Mouse (Mus musculus) MEL (cell line): ENCODE measurements around the gene Spice1. TPM values are rescaled to one million over a fixed set of nuclear protein-coding genes. Genes with fewer than 3 reads are reported as not detected.

ENCODE experiments used
- DNase-seq: peaks from one replicate; pipeline ENCODE4 v3.0.0; 2011; ENCODE audit warnings: low read depth, low spot score
- H3K27ac ChIP-seq: 2 replicates; pipeline ENCODE4 v1.5.1; 2012; ENCODE audit warnings: low read depth, mild to moderate bottlenecking, control low read depth, low read length, moderate library complexity; ENCODE audit not compliant: control insufficient read depth
- H3K27me3 ChIP-seq, 2 experiments: fragments of 150-350 bp in 1 of 2; sonication (generic) in 1 of 2; 2 replicates each; pipeline ENCODE4 v1.6.1; 2012; ENCODE audit warnings: low read length in 2 of 2, mild to moderate bottlenecking in 2 of 2, improper control_type of control experiment in 1 of 2, moderate library complexity in 1 of 2; ENCODE audit not compliant: insufficient read depth in 2 of 2, control insufficient read depth in 1 of 2
- H3K36me3 ChIP-seq, 2 experiments: 2 replicates each; pipeline ENCODE4 v1.6.1; 2012 to 2014; ENCODE audit warnings: low read length in 2 of 2, improper control_type of control experiment in 1 of 2, inconsistent platforms in 1 of 2, mild to moderate bottlenecking in 1 of 2; ENCODE audit not compliant: insufficient read depth in 2 of 2, control insufficient read depth in 1 of 2
- H3K4me1 ChIP-seq, 2 experiments: fragments of 150-350 bp in 1 of 2; sonication (generic) in 1 of 2; 2 replicates each; pipeline ENCODE4 v1.6.1; 2012; ENCODE audit warnings: low read length in 2 of 2, improper control_type of control experiment in 1 of 2, mild to moderate bottlenecking in 1 of 2; ENCODE audit not compliant: insufficient read depth in 2 of 2, control insufficient read depth in 1 of 2
- H3K4me3 ChIP-seq, 2 experiments: fragments of 150-350 bp in 1 of 2; sonication (generic) in 1 of 2; 2 replicates each; pipeline ENCODE4 v1.5.1; 2012; ENCODE audit warnings: low read depth in 2 of 2, low read length in 2 of 2, mild to moderate bottlenecking in 2 of 2, moderate library complexity in 2 of 2, control low read depth in 1 of 2, improper control_type of control experiment in 1 of 2; ENCODE audit not compliant: control insufficient read depth in 1 of 2, insufficient read depth in 1 of 2
- H3K79me2 ChIP-seq: 2 replicates; pipeline ENCODE4 v1.6.1; 2012; ENCODE audit warnings: mild to moderate bottlenecking, low read length, moderate library complexity; ENCODE audit not compliant: control insufficient read depth, poor library complexity, insufficient read depth
- H3K9ac ChIP-seq: 2 replicates; pipeline ENCODE4 v1.6.1; 2012; ENCODE audit warnings: low read depth, mild to moderate bottlenecking, control low read depth, low read length, moderate library complexity; ENCODE audit not compliant: control insufficient read depth, poor library complexity, severe bottlenecking
- H3K9me3 ChIP-seq: fragments of 150-350 bp; sonication (generic); replicated peaks from 2 replicates; pipeline ENCODE4 v1.6.1; 2012; ENCODE audit warnings: mild to moderate bottlenecking, low read length, improper control_type of control experiment, moderate library complexity; ENCODE audit not compliant: insufficient read depth
- BHLHE40 ChIP-seq: IDR thresholded peaks from 2 replicates; pipeline ENCODE4 v1.6.1; 2012; ENCODE audit warnings: low read depth, mild to moderate bottlenecking, inconsistent platforms, low read length, improper control_type of control experiment, borderline replicate concordance
- CHD1 ChIP-seq: IDR thresholded peaks from 2 replicates; pipeline ENCODE4 v1.6.1; 2012; ENCODE audit warnings: low read depth, mild to moderate bottlenecking, inconsistent platforms, low read length, improper control_type of control experiment
- CTCF ChIP-seq, 3 experiments: IDR thresholded peaks in 2 of 3; conservative IDR thresholded peaks in 1 of 3; 2 replicates each; pipeline ENCODE4 v1.5.1; 2011 to 2012; ENCODE audit warnings: low read length in 3 of 3, low read depth in 2 of 3, mild to moderate bottlenecking in 2 of 3, improper control_type of control experiment in 1 of 3, inconsistent platforms in 1 of 3, mixed read lengths in 1 of 3, moderate library complexity in 1 of 3; ENCODE audit not compliant: control insufficient read depth in 1 of 3, insufficient read depth in 1 of 3, poor library complexity in 1 of 3, severe bottlenecking in 1 of 3
- E2F4 ChIP-seq: IDR thresholded peaks from 2 replicates; pipeline ENCODE4 v1.6.1; 2011; ENCODE audit warnings: low read depth, low read length, improper control_type of control experiment, borderline replicate concordance
- ELF1 ChIP-seq: IDR thresholded peaks from 2 replicates; pipeline ENCODE4 v1.6.1; 2014; ENCODE audit warnings: low read depth, mild to moderate bottlenecking, inconsistent platforms, low read length, improper control_type of control experiment, moderate library complexity
- GATA1 ChIP-seq: IDR thresholded peaks from 2 replicates; pipeline ENCODE4 v1.6.1; 2011; ENCODE audit warnings: low read depth, low read length, improper control_type of control experiment
- JUND ChIP-seq: IDR thresholded peaks from 2 replicates; pipeline ENCODE4 v1.6.1; 2011; ENCODE audit warnings: low read depth, mild to moderate bottlenecking, improper control_type of control experiment, low read length
- KAT2A ChIP-seq: conservative IDR thresholded peaks from 2 replicates; pipeline ENCODE4 v1.6.1; 2012; ENCODE audit warnings: low read depth, low read length, improper control_type of control experiment, inconsistent platforms
- MAZ ChIP-seq: IDR thresholded peaks from 2 replicates; pipeline ENCODE4 v1.6.1; 2012; ENCODE audit warnings: low read depth, mild to moderate bottlenecking, inconsistent platforms, low read length, improper control_type of control experiment
- MYC ChIP-seq: IDR thresholded peaks from 2 replicates; pipeline ENCODE4 v1.6.1; 2011; ENCODE audit warnings: low read depth, mild to moderate bottlenecking, low read length, improper control_type of control experiment, moderate library complexity
- NRF1 ChIP-seq: IDR thresholded peaks from 2 replicates; pipeline ENCODE4 v1.6.1; 2014; ENCODE audit warnings: low read depth, mild to moderate bottlenecking, inconsistent platforms, low read length, improper control_type of control experiment, moderate library complexity; ENCODE audit not compliant: poor library complexity, insufficient read depth, severe bottlenecking
- POLR2AphosphoS2 ChIP-seq: IDR thresholded peaks from 2 replicates; pipeline ENCODE4 v1.6.1; 2011; ENCODE audit warnings: low read length, improper control_type of control experiment
- RAD21 ChIP-seq: IDR thresholded peaks from 2 replicates; pipeline ENCODE4 v1.6.1; 2011; ENCODE audit warnings: mild to moderate bottlenecking, low read depth, low read length, improper control_type of control experiment
- RCOR1 ChIP-seq: IDR thresholded peaks from 2 replicates; pipeline ENCODE4 v1.6.1; 2012; ENCODE audit warnings: low read depth, mild to moderate bottlenecking, inconsistent platforms, low read length, improper control_type of control experiment
- SMC3 ChIP-seq: IDR thresholded peaks from 2 replicates; pipeline ENCODE4 v1.6.1; 2011; ENCODE audit warnings: low read depth, low read length, improper control_type of control experiment
- TBP ChIP-seq: IDR thresholded peaks from 2 replicates; pipeline ENCODE4 v1.8.0; 2011; ENCODE audit warnings: low read depth, low read length, improper control_type of control experiment
- UBTF ChIP-seq: IDR thresholded peaks from 2 replicates; pipeline ENCODE4 v1.6.1; 2012; ENCODE audit warnings: low read depth, mild to moderate bottlenecking, inconsistent platforms, low read length, improper control_type of control experiment, moderate library complexity, borderline replicate concordance; ENCODE audit not compliant: insufficient read depth
- USF1 ChIP-seq: IDR thresholded peaks from 2 replicates; pipeline ENCODE4 v1.6.1; 2014; ENCODE audit warnings: low read depth, mild to moderate bottlenecking, inconsistent platforms, low read length, improper control_type of control experiment, moderate library complexity
- USF2 ChIP-seq, 2 experiments: IDR thresholded peaks; 2 replicates each; pipeline ENCODE4 v1.6.1; 2011 to 2012; ENCODE audit warnings: improper control_type of control experiment in 2 of 2, low read length in 2 of 2, borderline replicate concordance in 1 of 2, inconsistent platforms in 1 of 2, low read depth in 1 of 2, mild to moderate bottlenecking in 1 of 2; ENCODE audit not compliant: insufficient read depth in 1 of 2
- ZC3H11A ChIP-seq: IDR thresholded peaks from 2 replicates; pipeline ENCODE4 v1.6.1; 2012; ENCODE audit warnings: low read depth, mild to moderate bottlenecking, inconsistent platforms, low read length, improper control_type of control experiment
- ZKSCAN1 ChIP-seq: IDR thresholded peaks from 2 replicates; pipeline ENCODE4 v1.6.1; 2012; ENCODE audit warnings: low read depth, mild to moderate bottlenecking, inconsistent platforms, low read length, improper control_type of control experiment, moderate library complexity
- ZMIZ1 ChIP-seq: IDR thresholded peaks from 2 replicates; pipeline ENCODE4 v1.6.1; 2012; ENCODE audit warnings: low read depth, mild to moderate bottlenecking, inconsistent platforms, low read length, improper control_type of control experiment, moderate library complexity
- ZNF384 ChIP-seq: IDR thresholded peaks from 2 replicates; pipeline ENCODE4 v1.6.1; 2012; ENCODE audit warnings: low read depth, mild to moderate bottlenecking, inconsistent platforms, low read length, improper control_type of control experiment
- polyA plus RNA-seq, 2 experiments: library from polyadenylated mRNA; stranded (reverse) in 1 of 2; unstranded in 1 of 2; fragments of >175 nt in 1 of 2; fragments of >200 nt in 1 of 2; gene quantifications; 2 replicates each; pipeline versions ENCODE4 v1.2.1 to v1.2.4; 2012; ENCODE audit warnings: low replicate concordance in 2 of 2, low read depth in 1 of 2; ENCODE audit not compliant: insufficient read length in 2 of 2, insufficient read depth in 1 of 2, missing spikeins in 1 of 2
- total RNA-seq: library from RNA; depleted of rRNA; stranded (reverse); fragments of 300-350 nt; gene quantifications from 2 replicates; pipeline ENCODE4 v1.2.3, GENCODE M21; 2012

Spice1 gene
- total and polyA plus RNA-seq, 3 experiments: 14.8 to 24.1 TPM; not detected in 1

DNA sequence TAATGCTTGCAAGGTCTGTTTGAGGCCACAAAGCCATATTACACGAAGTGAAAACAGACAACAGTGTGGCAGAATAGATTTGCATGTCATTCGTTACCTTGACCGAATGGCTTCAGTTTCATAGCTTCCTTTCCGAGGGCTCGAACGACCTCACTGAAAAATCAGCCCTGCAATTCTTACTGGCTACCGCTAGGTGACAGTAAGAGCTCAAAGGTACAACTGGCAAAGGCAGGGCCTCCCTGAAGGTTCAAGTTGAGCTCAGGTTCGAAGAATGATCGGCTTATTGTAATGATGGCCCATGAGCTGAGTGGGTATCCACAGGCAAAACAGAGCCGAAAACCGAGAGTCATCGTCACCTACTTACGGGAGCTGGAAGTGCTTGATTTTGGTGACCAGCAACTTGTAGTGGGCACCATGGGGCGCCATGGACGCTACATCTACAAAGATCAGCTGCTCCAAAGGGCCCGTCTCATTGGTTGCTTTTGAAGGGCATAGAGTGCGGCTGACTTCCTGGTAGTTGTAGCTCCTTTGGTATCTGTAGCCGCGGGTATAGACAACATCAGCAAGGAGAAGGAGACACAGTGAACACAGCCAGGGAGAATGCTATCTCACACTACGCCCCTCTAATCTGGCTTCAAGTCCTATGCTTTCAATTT is 47.4 kb upstream of the Spice1 start:
- peak overlapping the region; percentile 3 to 53; a peak in 3 of 4 replicates for H3K4me3 ChIP-seq
- TF ChIP-seq NRF1: no peak
- peak; percentile 61 for TF ChIP-seq USF1
- TF ChIP-seq ELF1: peak; percentile 38; the same call in 1 of the 2 replicates
- TF ChIP-seq CTCF (IDR thresholded peaks at IDR 0.05 in 2 of 3, conservative IDR thresholded peaks at IDR 0.05 in 1 of 3; ENCODE audit: control insufficient read depth in 1 of 3, insufficient read depth in 1 of 3, low read depth in 2 of 3, low read length in 3 of 3, poor library complexity in 1 of 3, severe bottlenecking in 1 of 3): peak; percentile 76 to 97 (median 95)
- TF ChIP-seq SMC3: peak; percentile 92
- TF ChIP-seq MAZ: no peak
- no peak for TF ChIP-seq USF2 (IDR thresholded peaks at IDR 0.05; ENCODE audit: borderline replicate concordance in 1 of 2, insufficient read depth in 1 of 2, low read depth in 1 of 2, low read length in 2 of 2)
- TF ChIP-seq ZC3H11A: peak; percentile 90
- TF ChIP-seq RCOR1: no peak
- TF ChIP-seq MYC: no peak
- TF ChIP-seq RAD21: peak; percentile 92
- H3K79me2 ChIP-seq: no peaks in the 10 kb centered on the region
- no peak overlapping the region for H3K27ac ChIP-seq
- H3K9me3 ChIP-seq: no peaks in the 10 kb centered on the region
- H3K9ac ChIP-seq: no peak overlapping the region
- peaks cover 0 to 3% of the 10 kb centered on the region in 2 experiments; a peak in 2 of 4 replicates for H3K27me3 ChIP-seq
- peak; percentile 75 for DNase-seq
- no peaks in the 10 kb centered on the region for H3K36me3 ChIP-seq
- H3K4me1 ChIP-seq: no peaks in the 10 kb centered on the region

DNA sequence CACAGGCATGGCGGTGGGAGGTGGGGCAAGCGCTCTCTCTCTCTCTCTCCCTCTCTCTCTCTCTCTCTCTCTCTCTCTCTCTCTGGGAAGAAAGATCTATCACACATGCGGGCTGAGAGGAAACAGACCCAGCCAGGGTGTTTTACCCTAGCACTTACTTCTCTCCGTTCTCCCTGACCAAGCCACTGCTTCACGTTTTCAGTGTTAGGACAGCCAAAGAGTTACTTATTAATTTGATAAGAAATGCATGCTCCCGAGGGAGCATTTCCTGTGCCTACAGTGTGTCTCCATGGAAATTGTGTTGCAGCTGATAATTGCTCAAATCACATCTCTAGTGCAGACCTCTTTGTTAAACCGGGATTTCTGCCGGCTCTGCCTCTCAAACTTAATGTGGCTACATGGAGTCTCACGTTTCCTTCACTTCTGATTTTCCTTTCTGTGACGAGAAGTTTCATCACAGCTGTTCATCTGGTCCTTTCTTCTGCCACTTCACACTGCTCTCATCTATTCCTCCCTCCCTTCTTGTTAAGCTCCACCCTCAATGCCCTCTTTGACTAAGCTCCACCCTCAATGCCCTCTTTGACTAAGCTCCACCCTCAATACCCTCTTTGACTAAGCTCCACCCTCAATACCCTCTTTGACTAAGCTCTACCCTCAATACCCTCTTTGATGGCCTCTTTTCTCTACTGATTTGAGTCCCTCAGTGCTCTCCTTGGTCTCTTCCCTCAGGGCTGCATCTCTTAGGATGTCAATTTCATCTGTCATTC is 44.6 kb upstream of the Spice1 start:
- H3K27me3 ChIP-seq: peaks cover 0 to 3% of the 10 kb centered on the region in 2 experiments; a peak in 2 of 4 replicates
- no peaks in the 10 kb centered on the region for H3K9me3 ChIP-seq
- H3K36me3 ChIP-seq: no peaks in the 10 kb centered on the region
- no peak overlapping the region for H3K27ac ChIP-seq
- DNase-seq: no peak
- H3K79me2 ChIP-seq: no peaks in the 10 kb centered on the region
- H3K4me3 ChIP-seq: no peak overlapping the region
- TF ChIP-seq USF2 (IDR thresholded peaks at IDR 0.05; ENCODE audit: borderline replicate concordance in 1 of 2, insufficient read depth in 1 of 2, low read depth in 1 of 2, low read length in 2 of 2): no peak
- TF ChIP-seq USF1: no peak
- TF ChIP-seq E2F4: no peak
- TF ChIP-seq TBP: no peak
- no peak for TF ChIP-seq POLR2AphosphoS2
- TF ChIP-seq ZMIZ1: no peak
- no peak for TF ChIP-seq CHD1
- TF ChIP-seq UBTF: no peak
- no peak for TF ChIP-seq GATA1
- no peak for TF ChIP-seq KAT2A
- no peak for TF ChIP-seq SMC3
- no peak for TF ChIP-seq ZKSCAN1
- no peak for TF ChIP-seq ZNF384
- TF ChIP-seq JUND: no peak
- TF ChIP-seq BHLHE40: no peak
- H3K9ac ChIP-seq: no peak overlapping the region
- no peaks in the 10 kb centered on the region for H3K4me1 ChIP-seq
